Mouse (Mus musculus) left cerebral cortex, postnatal 25 days (tissue): Measurements from ENCODE around the gene Txndc2. TPM values are rescaled to one million over a fixed set of nuclear protein-coding genes. Genes with fewer than 3 reads are reported as not detected.
A peak's percentile ranks its signal among the peaks of the same experiment; 100 is the strongest.
"Not testable (repeated sequence)": the region's sequence is repeated elsewhere in the genome, so short reads cannot be mapped to it uniquely, and the experiment has no call there.

Experiments used
- DNase-seq, 2 experiments: peaks; one replicate each; pipeline ENCODE4 v3.0.0; 2022; ENCODE audit warnings: low spot score in 2 of 2, mixed read lengths in 1 of 2
- intact Hi-C: fragments of 180-260 bp; cut with DNase I; formaldehyde crosslinking; loops from one replicate; pipeline ENCODE4 v1.15.1; 2025
- total RNA-seq, 2 experiments: library from RNA; stranded (reverse); gene quantifications; 2 replicates each; pipeline ENCODE4 v1.2.3; 2021

The Txndc2 gene
- total RNA-seq, 2 experiments from 2014 or later: not detected

DNA sequence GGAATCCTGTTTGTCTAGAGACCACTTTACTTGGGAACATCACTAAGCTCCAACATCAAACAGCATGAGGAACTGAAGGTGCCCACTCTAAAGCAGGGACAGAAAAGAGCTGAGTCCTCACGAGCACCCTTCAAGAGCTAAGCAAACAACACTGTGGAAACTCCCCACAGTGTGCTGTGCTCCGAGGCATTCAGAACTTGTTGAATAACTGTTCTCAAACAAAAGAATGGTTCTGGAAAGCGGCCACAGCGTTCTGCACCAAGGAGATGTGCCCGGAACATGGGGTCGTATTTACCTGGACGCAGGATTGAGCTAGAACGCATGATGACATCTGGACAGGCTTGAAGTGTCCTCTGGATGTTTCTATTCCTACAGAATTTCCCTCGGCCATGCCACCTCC is 16.0 kb upstream of the Txndc2 start:
- peak in 1 of 2 experiments; percentile 33 for DNase-seq
- intact Hi-C loops: no loop called here

- DNase-seq: no peak
Observed at GRCm38 (mm10) chr17:65656731-65657130, 14.8 kb upstream of the Txndc2 start.

GRCm38 (mm10) chr17:65656076-65656475 is 14.1 kb upstream of the Txndc2 start:
- intact Hi-C loops: no loop called here
- DNase-seq: no peak

More at GRCm38 (mm10) chr17:65656731-65657130, 14.8 kb upstream of the Txndc2 start:
- intact Hi-C loops: no loop called here

GRCm38 (mm10) chr17:65655608-65656007 is 13.6 kb upstream of the Txndc2 start:
- intact Hi-C loops: no loop called here
- no peak for DNase-seq

DNA sequence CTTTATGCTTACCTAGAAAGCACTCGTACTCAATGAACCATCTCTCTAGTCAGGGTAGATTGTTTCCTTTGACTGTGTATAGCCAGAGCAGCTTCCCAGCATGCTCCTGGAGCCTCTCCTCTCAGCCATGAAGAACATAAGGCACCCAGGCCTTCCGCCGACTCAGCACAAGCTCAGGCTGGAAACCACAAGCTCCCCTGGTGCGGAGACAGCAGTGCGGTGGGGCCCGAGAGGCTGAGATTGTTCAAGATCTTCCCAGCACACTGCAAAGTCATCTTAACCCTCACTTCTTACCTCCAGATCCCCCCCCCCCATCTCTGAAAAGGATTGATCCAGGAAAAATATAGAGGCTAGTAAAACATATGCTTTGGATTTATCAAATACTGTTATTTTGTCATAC is 8.6 kb upstream of the Txndc2 start:
- intact Hi-C loops: no loop called here
- DNase-seq: no peak

DNA sequence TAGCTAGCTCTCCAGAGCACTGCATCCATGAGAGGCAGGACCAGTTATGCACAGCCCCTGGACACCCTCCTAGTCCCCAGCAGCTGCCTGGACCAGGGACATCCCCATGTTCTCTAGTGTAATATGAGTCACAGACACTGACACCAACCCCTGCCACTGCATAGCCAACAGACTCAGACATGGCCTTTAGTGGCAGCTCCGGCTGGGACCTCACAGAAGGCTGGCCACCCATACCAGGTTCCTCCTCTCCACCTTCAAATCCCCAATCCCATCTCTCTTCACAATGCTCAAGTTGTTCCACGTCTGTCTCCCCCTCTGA is 7.2 kb upstream of the Txndc2 start:
- intact Hi-C loops: no loop called here
- no peak for DNase-seq

- peak in 1 of 2 experiments; percentile 9 for DNase-seq
- intact Hi-C loops: no loop called here
Observed at GRCm38 (mm10) chr17:65648371-65649174, 6.6 kb upstream of the Txndc2 start.

- intact Hi-C loops: no loop called here
- DNase-seq: no peak
Observed at GRCm38 (mm10) chr17:65647961-65648360, 6.0 kb upstream of the Txndc2 start.

DNA sequence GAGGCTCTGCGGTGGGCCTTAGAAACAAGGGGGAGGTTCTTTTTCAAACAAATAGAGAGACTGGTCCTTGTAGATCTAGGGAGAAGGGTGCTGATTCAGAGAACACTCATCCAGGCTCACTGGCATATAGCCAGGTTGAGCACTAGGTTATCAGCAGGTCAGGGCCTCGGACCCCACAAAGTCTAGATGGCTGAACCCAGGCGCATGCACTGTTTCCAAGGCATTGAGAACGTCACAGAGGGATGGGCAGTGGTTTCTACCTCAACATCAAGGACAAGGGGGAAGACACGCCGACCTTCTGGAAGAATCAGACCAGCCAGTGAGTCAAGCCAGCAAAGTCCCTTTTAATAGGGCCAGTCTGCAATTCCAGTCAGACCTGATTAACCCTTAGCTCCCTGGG is 5.3 kb upstream of the Txndc2 start:
- intact Hi-C loops: no loop called here
- no peak for DNase-seq

- intact Hi-C loops: loop anchor here (2.0 kb wide), 1 partner anchor 29 kb away; no protein-coding TSS in a partner anchor
Observed at GRCm38 (mm10) chr17:65643579-65643978, 1.6 kb upstream of the Txndc2 start.

DNA sequence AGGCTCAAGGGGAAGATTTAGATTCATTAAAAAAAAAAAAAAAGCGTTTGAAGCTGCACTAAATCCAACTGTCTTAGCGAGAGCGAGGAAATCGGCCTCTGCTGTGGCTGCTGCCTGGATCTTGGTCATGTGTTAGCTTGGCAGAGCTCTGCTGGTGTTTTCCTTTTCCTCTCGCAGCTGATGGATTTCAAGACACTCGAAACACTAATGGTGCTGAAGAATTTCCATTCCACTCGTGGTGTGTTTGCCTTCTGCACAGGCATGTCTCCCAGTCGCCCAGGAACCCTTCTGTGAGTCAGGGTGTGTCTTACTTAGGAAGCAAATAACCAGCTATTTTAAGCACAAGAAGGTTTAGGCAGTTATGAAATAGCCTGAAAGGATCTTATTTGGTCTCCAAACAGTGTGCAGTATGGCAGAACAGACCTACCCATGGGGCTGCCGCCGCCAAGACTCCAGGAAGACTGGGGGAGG is 1.1 kb upstream of the Txndc2 start:
- peak; percentile 69 to 90 for DNase-seq
- intact Hi-C loops: loop anchor here (2.0 kb wide), 1 partner anchor 28 kb away; no protein-coding TSS in a partner anchor

More at GRCm38 (mm10) chr17:65643579-65643978, 1.6 kb upstream of the Txndc2 start:
- no peak for DNase-seq

- intact Hi-C loops: loop anchor here (2.0 kb wide), 1 partner anchor 28 kb away; no protein-coding TSS in a partner anchor
- peak in 1 of 2 experiments; percentile 13 for DNase-seq
Observed at GRCm38 (mm10) chr17:65642578-65642991, 617 bp upstream of the Txndc2 start.

GRCm38 (mm10) chr17:65639144-65639543 is 2.8 kb downstream of the Txndc2 start:
- no peak for DNase-seq
- intact Hi-C loops: no loop called here

- no peak for DNase-seq
- intact Hi-C loops: no loop called here
Observed at GRCm38 (mm10) chr17:65635715-65636360, 6.1 kb downstream of the Txndc2 start.

DNA sequence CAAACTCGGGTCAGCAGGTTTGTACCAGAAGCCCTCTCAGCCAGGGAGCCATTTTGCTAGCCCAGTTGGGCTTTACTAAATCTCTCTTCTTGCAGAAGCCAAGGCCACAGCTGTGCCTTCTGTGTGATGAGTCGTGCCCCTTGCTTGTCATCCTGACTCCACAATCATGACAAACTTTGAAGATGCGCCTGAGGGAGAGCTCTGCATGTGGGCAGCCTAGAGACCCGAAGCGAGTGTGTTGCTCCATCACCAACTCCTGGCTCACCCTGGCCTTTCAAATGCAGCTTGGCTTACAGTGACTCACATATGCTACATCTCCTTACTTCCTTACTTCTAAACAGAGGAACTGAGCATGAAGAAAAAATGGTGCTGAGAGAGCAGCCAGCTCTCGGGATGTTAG is 12.0 kb downstream of the Txndc2 start:
- intact Hi-C loops: no loop called here
- no peak for DNase-seq

- intact Hi-C loops, DNase-seq: not testable (repeated sequence)
Observed at GRCm38 (mm10) chr17:65628823-65629532, 13.0 kb downstream of the Txndc2 start.

DNA sequence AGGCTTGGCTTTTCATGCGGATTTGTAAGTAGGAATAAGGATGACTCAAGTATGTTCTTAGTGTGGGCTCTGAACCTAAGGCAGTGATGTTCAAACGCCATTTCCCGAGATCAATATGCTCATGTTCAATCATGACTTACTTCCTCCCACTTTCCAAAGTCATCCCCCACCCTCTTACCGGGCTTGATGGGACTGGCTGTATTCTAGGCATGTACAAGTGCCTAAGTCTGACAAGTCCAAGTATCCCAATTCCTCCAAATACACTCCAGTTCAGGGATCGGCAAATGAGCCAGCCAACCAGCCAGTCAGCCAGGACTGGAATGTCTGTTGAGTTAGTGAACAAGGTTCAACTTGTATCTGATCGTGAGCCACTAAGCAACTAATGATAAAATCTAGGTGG is 15.7 kb downstream of the Txndc2 start:
- intact Hi-C loops: no loop called here

DNA sequence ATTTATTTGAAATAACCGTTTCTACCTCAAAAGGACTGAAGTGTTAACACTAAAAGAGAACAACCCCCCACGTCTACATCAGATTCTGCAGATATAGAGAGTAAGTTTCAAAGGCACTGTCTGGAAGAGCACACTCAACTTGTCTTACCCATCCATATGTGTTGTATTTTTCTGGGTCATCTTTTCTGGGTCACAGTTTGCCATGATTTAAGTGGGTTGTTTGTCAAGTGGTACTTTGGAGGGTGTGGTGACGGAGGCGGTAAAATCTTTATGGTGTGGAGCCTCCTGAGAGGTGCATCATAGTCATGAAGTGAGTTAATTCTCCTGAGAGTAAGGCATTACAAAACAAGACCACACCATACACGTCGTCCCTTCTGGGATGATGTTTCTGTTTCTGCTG is 16.4 kb downstream of the Txndc2 start:
- intact Hi-C loops: no loop called here
- DNase-seq: peak in 1 of 2 experiments; percentile 48

More for the DNA sequence above, 15.7 kb downstream of the Txndc2 start:
- no peak for DNase-seq

GRCm38 (mm10) chr17:65623130-65623529 is 18.8 kb downstream of the Txndc2 start:
- DNase-seq: no peak
- intact Hi-C loops: no loop called here

- DNase-seq: no peak
- intact Hi-C loops: no loop called here
Observed at GRCm38 (mm10) chr17:65618431-65618830, 23.5 kb downstream of the Txndc2 start.
